Mouse (Mus musculus) gastrocnemius, postnatal 14 days (tissue): ENCODE measurements at regions not wholly inside any gene's neighbourhood (a gene's known extent, or its start where the extent isn't known, plus 50 kb on each side); places are given as distances from the start of the nearest gene placed in this dataset.
A peak's percentile ranks its signal among the peaks of the same experiment; 100 is the strongest.

Source experiments
- DNase-seq: peaks from one replicate; pipeline ENCODE4 v3.0.0; 2021; ENCODE audit warnings: mixed read lengths
- intact Hi-C: fragments of 180-260 bp; cut with DNase I; formaldehyde crosslinking; loops from one replicate; pipeline ENCODE4 v1.15.1; 2025; ENCODE audit warnings: low total_unique reads

- intact Hi-C loops: no loop called here
- no peak for DNase-seq
Observed at GRCm38 (mm10) chr13:32649982-32650381, 133.8 kb downstream of the Mylk4 start.

- intact Hi-C loops: no loop called here
Observed at GRCm38 (mm10) chr13:32643030-32643750, 140.6 kb downstream of the Mylk4 start.

GRCm38 (mm10) chr13:32640941-32641340 is 142.8 kb downstream of the Mylk4 start:
- intact Hi-C loops: no loop called here
- no peak for DNase-seq

More at GRCm38 (mm10) chr13:32643030-32643750, 140.6 kb downstream of the Mylk4 start:
- DNase-seq: no peak

GRCm38 (mm10) chr13:32630122-32630732 is 153.5 kb downstream of the Mylk4 start:
- DNase-seq: peak; percentile 13
- intact Hi-C loops: no loop called here

GRCm38 (mm10) chr13:32613916-32614315 is 169.8 kb downstream of the Mylk4 start:
- intact Hi-C loops: no loop called here

GRCm38 (mm10) chr13:32611551-32612295 is 172.0 kb downstream of the Mylk4 start:
- no peak for DNase-seq
- intact Hi-C loops: no loop called here

More at GRCm38 (mm10) chr13:32613916-32614315, 169.8 kb downstream of the Mylk4 start:
- DNase-seq: no peak

- intact Hi-C loops: no loop called here
- no peak for DNase-seq
Observed at GRCm38 (mm10) chr13:32610970-32611369, 172.8 kb downstream of the Mylk4 start.

- DNase-seq: no peak
- intact Hi-C loops: no loop called here
Observed at GRCm38 (mm10) chr13:32608413-32608812, 175.3 kb downstream of the Mylk4 start.

GRCm38 (mm10) chr13:32603925-32604590 is 179.7 kb downstream of the Mylk4 start:
- no peak for DNase-seq
- intact Hi-C loops: no loop called here

- intact Hi-C loops: no loop called here
- DNase-seq: peak; percentile 55
Observed at GRCm38 (mm10) chr13:32601315-32601714, 182.4 kb downstream of the Mylk4 start.

- intact Hi-C loops: no loop called here
- no peak for DNase-seq
Observed at GRCm38 (mm10) chr13:32593611-32594010, 190.1 kb downstream of the Mylk4 start.

GRCm38 (mm10) chr13:32593131-32593530 is 190.6 kb downstream of the Mylk4 start:
- intact Hi-C loops: no loop called here

GRCm38 (mm10) chr13:32581598-32581997 is 202.2 kb downstream of the Mylk4 start:
- intact Hi-C loops: no loop called here

More at GRCm38 (mm10) chr13:32593131-32593530, 190.6 kb downstream of the Mylk4 start:
- no peak for DNase-seq

GRCm38 (mm10) chr13:32567850-32568249 is 215.9 kb downstream of the Mylk4 start:
- no peak for DNase-seq
- intact Hi-C loops: no loop called here

More at GRCm38 (mm10) chr13:32581598-32581997, 202.2 kb downstream of the Mylk4 start:
- DNase-seq: no peak

GRCm38 (mm10) chr13:32560666-32561065 is 222.1 kb upstream of the Gmds start:
- DNase-seq: no peak
- intact Hi-C loops: no loop called here

GRCm38 (mm10) chr13:32556396-32556795 is 217.9 kb upstream of the Gmds start:
- intact Hi-C loops: no loop called here
- no peak for DNase-seq

GRCm38 (mm10) chr13:32555064-32555463 is 216.5 kb upstream of the Gmds start:
- intact Hi-C loops: no loop called here
- no peak for DNase-seq

GRCm38 (mm10) chr13:32554601-32555000 is 216.1 kb upstream of the Gmds start:
- intact Hi-C loops: no loop called here

GRCm38 (mm10) chr13:32553136-32553535 is 214.6 kb upstream of the Gmds start:
- DNase-seq: no peak
- intact Hi-C loops: no loop called here

More at GRCm38 (mm10) chr13:32554601-32555000, 216.1 kb upstream of the Gmds start:
- DNase-seq: no peak

GRCm38 (mm10) chr13:32550113-32550512 is 211.6 kb upstream of the Gmds start:
- intact Hi-C loops: no loop called here
- no peak for DNase-seq
